Mouse (Mus musculus) neural tube, embryonic 13.5 days (tissue): ENCODE results near the gene Crcp. TPM values are rescaled to one million over a fixed set of nuclear protein-coding genes. Genes with fewer than 3 reads are reported as not detected.

Source experiments
- ATAC-seq: fragments of 200-750 bp; cut with Nextera tagmentation; 2 replicates; pipeline ENCODE4 v1.8.0; 2017; ENCODE audit warnings: low read depth, mild to moderate bottlenecking, moderate TSS enrichment, moderate library complexity
- H3K27ac ChIP-seq: fragments of 300-500 bp; sonication (generic); replicated peaks from 2 replicates; pipeline ENCODE4 v1.5.1; 2015; ENCODE audit warnings: moderate library complexity, mild to moderate bottlenecking, inconsistent platforms
- H3K27me3 ChIP-seq: fragments of 300-500 bp; sonication (generic); 2 replicates; pipeline ENCODE4 v1.6.1; 2015; ENCODE audit warnings: mild to moderate bottlenecking, inconsistent platforms
- H3K36me3 ChIP-seq: fragments of 300-500 bp; sonication (generic); 2 replicates; pipeline ENCODE4 v1.6.1; 2015; ENCODE audit warnings: mild to moderate bottlenecking, inconsistent platforms
- H3K4me1 ChIP-seq: fragments of 300-500 bp; sonication (generic); replicated peaks from 2 replicates; pipeline ENCODE4 v1.6.1; 2015; ENCODE audit warnings: inconsistent platforms
- H3K4me2 ChIP-seq: fragments of 300-500 bp; sonication (generic); 2 replicates; pipeline ENCODE4 v1.6.1; 2015; ENCODE audit warnings: inconsistent platforms, mild to moderate bottlenecking, moderate library complexity
- H3K4me3 ChIP-seq: fragments of 300-500 bp; sonication (generic); 2 replicates; pipeline ENCODE4 v1.5.1; 2015; ENCODE audit warnings: mild to moderate bottlenecking, inconsistent platforms
- H3K9ac ChIP-seq: fragments of 300-500 bp; sonication (generic); 2 replicates; pipeline ENCODE4 v1.6.1; 2015; ENCODE audit warnings: moderate library complexity, mild to moderate bottlenecking, inconsistent platforms
- H3K9me3 ChIP-seq: fragments of 300-500 bp; sonication (generic); 2 replicates; pipeline ENCODE4 v1.6.1; 2016; ENCODE audit warnings: inconsistent platforms
- WGBS: fragments of 180-500 bp; shearing (Covaris S2); methylation state at CpG from one replicate; pipeline ENCODE4 v1.1.7; 2015; 5-methylcytosine and 5-hydroxymethylcytosine counted together
- polyA plus RNA-seq: library from polyadenylated mRNA; unstranded; fragments of >200 nt; fragmentation: Nextera tagmentation; extraction: Ambion mirVana; gene quantifications from 2 replicates; pipeline ENCODE4 v1.2.1, GENCODE M21; 2015

Crcp gene
- polyA plus RNA-seq, 1 experiment from 2014 or later, result 80.1 TPM

DNA sequence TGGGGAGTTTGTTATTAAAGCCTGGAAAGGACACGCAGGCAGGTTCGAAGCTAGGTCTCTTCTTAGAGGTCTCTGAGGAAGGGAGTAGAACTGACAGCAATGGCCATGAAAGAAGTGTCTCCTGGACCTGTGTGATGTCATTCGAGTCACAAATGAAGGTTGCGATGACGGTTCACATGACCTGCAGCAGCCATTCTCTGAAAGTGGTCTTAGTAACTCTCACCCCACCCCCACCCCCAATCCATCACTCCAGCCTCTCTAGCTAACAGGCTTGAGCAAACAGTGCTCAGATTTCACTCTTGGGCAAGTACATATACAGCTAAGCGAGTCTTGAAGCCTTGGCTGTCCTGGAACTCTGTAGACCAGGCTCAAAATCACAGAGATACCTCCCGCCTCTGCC, 25.9 kb upstream of the Crcp start:
- Histone ChIP-seq H3K36me3 (no peaks in the 10 kb centered on the region), H3K27me3 (no peaks in the 10 kb centered on the region), H3K4me2 (peak overlapping the region; percentile 78), H3K9ac (peak overlapping the region; percentile 80; the same call in 1 of the 2 replicates), H3K4me3 (peak overlapping the region; percentile 61), H3K9me3 (peaks cover 14% of the 10 kb centered on the region), H3K4me1 (peaks cover 11% of the 10 kb centered on the region), H3K27ac (no peak overlapping the region)
- ATAC-seq, result no peak
- 69% methylated on average over 7 of the region's 7 CpGs for WGBS

DNA sequence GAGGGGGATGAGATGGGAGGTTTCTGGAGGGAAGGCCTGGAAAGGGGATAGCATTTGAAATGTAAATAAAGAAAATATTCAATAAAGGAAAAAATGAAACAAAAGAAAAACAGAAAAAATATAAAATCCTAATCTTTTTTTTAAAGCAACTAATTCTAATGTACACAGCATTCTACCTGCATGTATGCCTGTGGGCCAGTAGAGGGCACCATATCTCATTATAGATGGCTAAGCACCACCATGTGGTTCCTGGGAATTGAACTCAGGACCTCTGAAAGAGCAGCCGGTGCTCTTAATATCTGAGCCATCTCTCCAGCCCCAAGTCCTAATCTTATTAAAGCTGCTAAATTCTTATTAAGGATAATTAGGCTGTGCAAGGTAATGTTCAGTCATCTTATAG, 21.7 kb upstream of the Crcp start:
- H3K9ac ChIP-seq, result no peak overlapping the region
- peaks cover under 1% of the 10 kb centered on the region for H3K4me1 ChIP-seq
- peaks cover 17% of the 10 kb centered on the region for H3K36me3 ChIP-seq
- no peaks in the 10 kb centered on the region for H3K27me3 ChIP-seq
- 94% methylated on average over 1 of the region's 1 CpGs for WGBS
- H3K4me3 ChIP-seq, result no peak overlapping the region
- H3K4me2 ChIP-seq, result no peak overlapping the region
- ATAC-seq, result no peak
- peaks cover 14% of the 10 kb centered on the region for H3K9me3 ChIP-seq
- no peak overlapping the region for H3K27ac ChIP-seq

DNA sequence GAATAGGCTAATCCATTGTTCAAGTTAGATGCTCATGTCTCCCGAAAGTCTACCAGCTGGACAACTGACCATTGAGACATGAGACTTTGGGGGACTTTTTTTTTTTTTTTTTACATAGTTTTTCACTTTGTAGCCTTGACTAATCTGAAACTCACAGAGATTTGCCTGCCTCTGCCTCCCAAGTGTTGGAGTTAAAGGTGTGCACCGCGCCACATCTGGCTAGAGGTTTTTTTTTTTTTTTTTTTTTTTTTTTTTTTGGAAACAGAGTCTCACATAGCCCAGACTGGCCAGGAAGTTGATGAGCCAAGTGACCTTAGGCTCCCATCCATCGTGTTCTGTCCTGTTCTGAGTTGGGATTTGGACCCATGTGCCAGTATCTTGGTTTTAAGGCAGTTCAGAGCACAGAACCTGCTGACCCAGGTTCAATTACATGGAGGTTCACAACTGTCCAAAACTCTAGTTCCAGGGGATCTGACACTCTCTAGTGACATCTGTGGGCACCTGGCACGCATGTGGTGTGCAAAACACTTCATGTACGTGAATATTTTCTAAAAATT, 21.0 kb upstream of the Crcp start:
- Histone ChIP-seq H3K4me2 (no peak overlapping the region), H3K9me3 (peaks cover 14% of the 10 kb centered on the region), H3K27me3 (no peaks in the 10 kb centered on the region), H3K4me1 (no peaks in the 10 kb centered on the region; the same call in 1 of the 2 replicates), H3K36me3 (peaks cover 24% of the 10 kb centered on the region), H3K27ac (no peak overlapping the region), H3K4me3 (no peak overlapping the region), H3K9ac (no peak overlapping the region)
- ATAC-seq, result no peak
- 77% methylated on average over 6 of the region's 6 CpGs for WGBS

DNA sequence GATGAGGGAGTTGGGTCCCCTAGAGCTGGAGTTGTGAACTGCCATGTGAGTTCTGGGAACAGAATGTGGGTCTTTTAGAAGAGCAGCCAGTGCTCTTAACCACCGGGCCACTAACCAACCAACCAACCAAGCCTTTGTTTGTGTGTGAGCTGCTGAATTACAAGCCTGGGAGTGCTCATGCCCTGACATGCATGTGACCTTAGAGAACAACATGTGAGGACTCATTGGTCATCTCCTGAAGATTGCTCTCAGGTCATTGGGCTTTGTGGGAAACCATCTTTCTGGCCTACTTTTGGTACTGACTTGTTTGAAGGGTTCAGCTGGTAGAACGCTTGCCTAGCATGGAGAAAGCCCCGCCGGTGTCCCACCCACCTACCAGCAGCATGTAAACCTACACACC, 19.3 kb upstream of the Crcp start:
- Histone ChIP-seq H3K36me3 (peaks cover 29% of the 10 kb centered on the region), H3K4me3 (no peak overlapping the region), H3K27me3 (no peaks in the 10 kb centered on the region), H3K4me1 (no peaks in the 10 kb centered on the region), H3K4me2 (no peak overlapping the region), H3K27ac (no peak overlapping the region), H3K9ac (no peak overlapping the region), H3K9me3 (peaks cover 5% of the 10 kb centered on the region; the same call in 1 of the 2 replicates)
- no peak for ATAC-seq
- WGBS, result 95% methylated on average over 4 of the region's 4 CpGs

DNA sequence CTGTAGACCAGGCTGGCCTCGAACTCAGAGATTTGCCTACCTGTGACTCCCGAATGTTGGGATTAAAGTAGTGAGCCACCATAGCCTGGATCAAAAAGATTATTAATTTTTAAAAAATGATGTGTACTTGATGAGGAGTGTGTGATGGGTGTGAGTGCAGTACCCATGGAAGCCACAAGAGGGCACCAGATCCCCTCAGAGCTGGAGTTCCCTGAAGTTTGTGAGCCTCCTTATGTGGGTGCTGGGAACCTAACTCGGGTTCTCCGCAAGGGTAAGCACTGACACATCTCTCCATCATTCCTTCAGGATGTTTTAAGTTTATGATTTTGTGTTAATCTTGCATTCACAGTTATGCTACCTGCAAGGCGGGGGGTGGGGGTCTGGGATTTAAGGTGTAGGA, 18.1 kb upstream of the Crcp start:
- no peaks in the 10 kb centered on the region for H3K9me3 ChIP-seq
- no peaks in the 10 kb centered on the region for H3K4me1 ChIP-seq
- H3K27me3 ChIP-seq, result no peaks in the 10 kb centered on the region
- H3K9ac ChIP-seq, result no peak overlapping the region
- no peak overlapping the region for H3K4me3 ChIP-seq
- no peak overlapping the region for H3K27ac ChIP-seq
- WGBS, result 94% methylated on average over 5 of the region's 5 CpGs
- ATAC-seq, result no peak
- H3K36me3 ChIP-seq, result peaks cover 40% of the 10 kb centered on the region
- no peak overlapping the region for H3K4me2 ChIP-seq

DNA sequence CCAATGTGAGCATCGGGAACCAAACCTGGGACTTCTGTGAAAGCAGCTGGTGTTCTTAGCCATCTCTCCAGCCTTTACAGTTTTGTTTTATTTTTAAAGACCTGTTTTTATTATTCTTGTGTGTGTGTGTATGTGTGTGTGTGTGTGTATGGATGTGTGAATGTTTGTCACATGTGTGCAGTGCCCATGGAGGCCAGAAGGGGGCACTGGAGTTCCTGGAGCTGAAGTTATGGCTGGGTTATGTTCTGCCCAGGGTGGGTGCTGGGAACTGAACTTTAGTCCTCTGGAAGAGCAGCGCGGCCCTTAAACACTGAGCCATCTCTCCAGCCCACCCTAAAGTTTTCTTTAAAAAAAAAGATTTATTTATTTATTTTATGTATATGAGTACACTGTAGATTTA, 14.0 kb upstream of the Crcp start:
- no peak overlapping the region for H3K4me3 ChIP-seq
- H3K36me3 ChIP-seq, result peaks cover 54% of the 10 kb centered on the region
- H3K9me3 ChIP-seq, result no peaks in the 10 kb centered on the region
- H3K4me2 ChIP-seq, result no peak overlapping the region
- no peak for ATAC-seq
- WGBS, result 100% methylated on average over 3 of the region's 3 CpGs
- no peaks in the 10 kb centered on the region for H3K4me1 ChIP-seq
- H3K27ac ChIP-seq, result no peak overlapping the region
- H3K27me3 ChIP-seq, result no peaks in the 10 kb centered on the region
- no peak overlapping the region for H3K9ac ChIP-seq

DNA sequence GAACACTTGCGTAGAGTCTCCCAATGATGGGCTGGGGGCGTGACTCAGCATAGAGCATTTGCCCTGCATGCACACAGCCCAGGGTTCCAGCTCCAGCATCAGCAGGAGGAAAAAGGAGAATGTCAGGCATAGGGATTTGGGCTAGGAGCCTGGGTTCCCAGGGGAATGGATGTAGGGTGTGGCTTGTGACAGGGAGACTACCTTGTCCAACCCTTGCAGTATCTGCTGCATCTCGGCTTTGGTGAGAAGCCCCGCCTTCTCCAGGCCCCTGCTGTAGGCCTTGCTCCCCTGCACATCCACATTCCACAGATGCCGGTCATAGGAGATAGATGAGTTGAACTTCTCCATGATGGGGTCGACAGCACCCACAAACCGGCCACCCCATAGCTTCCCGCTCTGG, 9.6 kb upstream of the Crcp start:
- no peak overlapping the region for H3K4me2 ChIP-seq
- no peaks in the 10 kb centered on the region for H3K27me3 ChIP-seq
- peaks cover 18% of the 10 kb centered on the region for H3K4me1 ChIP-seq

DNA sequence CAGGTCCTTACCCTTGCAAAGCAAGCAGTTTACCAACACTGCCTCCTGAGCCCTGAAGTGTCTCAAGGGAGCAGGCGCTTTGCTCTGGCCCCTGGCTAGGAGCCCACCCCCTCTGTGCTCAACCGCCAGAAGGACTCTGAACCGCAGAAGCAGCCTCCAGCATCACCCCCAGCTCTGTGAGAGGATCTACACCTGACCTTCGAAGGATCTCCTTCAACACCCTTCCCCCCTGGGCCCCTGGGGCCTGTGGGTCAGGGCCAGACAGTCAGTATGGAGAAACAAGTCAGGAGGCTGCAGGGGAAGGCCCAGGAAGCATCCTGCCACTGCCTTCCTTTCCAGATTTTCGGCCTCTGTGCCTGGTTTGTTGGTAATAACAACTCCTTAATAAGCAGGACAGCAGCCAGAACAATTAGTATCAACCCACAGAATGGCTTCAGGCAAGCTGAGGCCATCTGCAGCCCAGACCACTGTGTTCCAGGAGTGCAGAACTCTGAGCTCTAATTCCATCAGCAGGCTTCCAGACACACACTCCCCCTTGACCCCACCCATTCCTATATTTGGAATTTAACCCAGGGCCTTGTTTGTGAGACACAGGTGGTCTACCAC, 7.6 kb upstream of the Crcp start:
- Histone ChIP-seq H3K4me3 (no peak overlapping the region), H3K9me3 (no peaks in the 10 kb centered on the region), H3K4me1 (peaks cover 18% of the 10 kb centered on the region), H3K27ac (0 out of 2 replicates have a peak overlapping the region, but pooled peaks have one; percentile 15), H3K9ac (no peak overlapping the region; the same call in 1 of the 2 replicates), H3K4me2 (no peak overlapping the region), H3K27me3 (peaks cover 6% of the 10 kb centered on the region; the same call in 1 of the 2 replicates), H3K36me3 (peaks cover 9% of the 10 kb centered on the region; the same call in 1 of the 2 replicates)
- no peak for ATAC-seq
- WGBS, result 73% methylated on average over 5 of the region's 5 CpGs

More for the DNA sequence above, 9.6 kb upstream of the Crcp start:
- Histone ChIP-seq H3K27ac (no peak overlapping the region), H3K36me3 (peaks cover 28% of the 10 kb centered on the region), H3K9me3 (no peaks in the 10 kb centered on the region), H3K9ac (no peak overlapping the region), H3K4me3 (no peak overlapping the region)
- 79% methylated on average over 8 of the region's 8 CpGs for WGBS
- ATAC-seq, result no peak

DNA sequence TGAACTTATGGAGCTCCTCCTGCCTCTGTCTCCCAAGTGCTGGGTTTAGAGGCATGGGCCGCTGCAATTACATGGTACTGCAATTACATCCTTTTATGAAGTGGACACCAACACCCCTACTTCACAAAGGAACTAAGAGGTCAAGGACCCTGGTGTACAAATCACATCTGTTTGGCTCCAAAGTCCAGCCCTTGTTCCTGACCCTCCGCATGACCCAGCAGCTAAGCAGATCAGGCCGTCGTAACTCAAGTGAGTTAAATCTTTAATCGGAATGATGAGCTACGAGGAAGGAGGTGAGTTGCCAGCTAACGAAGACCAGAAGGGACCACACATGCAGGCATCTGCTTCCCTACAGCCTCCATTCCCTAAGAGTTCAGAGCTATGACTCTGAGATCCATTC, 6.7 kb upstream of the Crcp start:
- H3K4me3 ChIP-seq, result no peak overlapping the region
- 81% methylated on average over 7 of the region's 7 CpGs for WGBS
- ATAC-seq, result no peak
- no peaks in the 10 kb centered on the region for H3K9me3 ChIP-seq
- H3K4me2 ChIP-seq, result no peak overlapping the region
- peaks cover 18% of the 10 kb centered on the region for H3K4me1 ChIP-seq
- H3K27ac ChIP-seq, result no peak overlapping the region
- peaks cover 8% of the 10 kb centered on the region; the same call in 1 of the 2 replicates for H3K36me3 ChIP-seq
- peaks cover 15% of the 10 kb centered on the region for H3K27me3 ChIP-seq
- no peak overlapping the region for H3K9ac ChIP-seq

DNA sequence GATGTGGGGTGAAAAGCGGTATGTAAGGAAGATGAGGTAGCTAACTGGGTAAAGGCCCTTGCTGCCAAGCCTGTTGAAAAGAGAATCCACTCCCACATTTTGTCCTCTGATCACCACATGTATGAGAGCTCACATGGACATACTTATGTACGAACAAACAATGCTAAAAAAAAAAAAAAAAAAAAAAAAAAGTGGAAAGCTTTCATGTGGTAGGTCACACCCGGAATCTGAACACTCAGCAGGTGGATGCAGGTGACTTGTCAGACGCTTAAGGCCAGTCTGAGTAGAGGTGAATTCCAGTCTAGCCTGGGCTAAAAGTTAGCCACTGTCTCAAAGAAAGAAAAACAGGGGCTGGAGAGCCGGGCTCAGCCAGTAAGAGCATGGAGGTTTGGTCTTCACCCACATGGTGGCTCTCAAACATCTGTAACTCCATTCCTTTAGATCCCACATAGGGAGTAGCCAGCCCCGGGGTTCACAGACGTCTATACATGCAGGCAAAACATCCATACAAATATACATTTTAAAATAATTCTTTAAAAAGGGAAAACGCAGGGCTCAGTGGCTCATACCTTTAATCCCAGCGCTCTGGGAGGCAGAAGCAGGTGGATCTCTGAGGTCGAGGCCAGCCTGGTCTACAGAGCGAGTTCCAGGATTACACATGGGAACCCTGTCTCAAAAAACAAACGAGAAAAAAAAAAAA, 5.9 kb upstream of the Crcp start:
- Histone ChIP-seq H3K27me3 (peaks cover 20% of the 10 kb centered on the region), H3K36me3 (0 out of 2 replicates have a peak, but pooled peaks cover 4% of the 10 kb centered on the region), H3K9ac (peak overlapping the region; percentile 75; the same call in 1 of the 2 replicates), H3K9me3 (no peaks in the 10 kb centered on the region), H3K27ac (no peak overlapping the region), H3K4me1 (peaks cover 18% of the 10 kb centered on the region), H3K4me2 (peak overlapping the region; percentile 90), H3K4me3 (peak overlapping the region; percentile 58)
- 44% methylated on average over 12 of the region's 12 CpGs for WGBS
- ATAC-seq, result no peak

DNA sequence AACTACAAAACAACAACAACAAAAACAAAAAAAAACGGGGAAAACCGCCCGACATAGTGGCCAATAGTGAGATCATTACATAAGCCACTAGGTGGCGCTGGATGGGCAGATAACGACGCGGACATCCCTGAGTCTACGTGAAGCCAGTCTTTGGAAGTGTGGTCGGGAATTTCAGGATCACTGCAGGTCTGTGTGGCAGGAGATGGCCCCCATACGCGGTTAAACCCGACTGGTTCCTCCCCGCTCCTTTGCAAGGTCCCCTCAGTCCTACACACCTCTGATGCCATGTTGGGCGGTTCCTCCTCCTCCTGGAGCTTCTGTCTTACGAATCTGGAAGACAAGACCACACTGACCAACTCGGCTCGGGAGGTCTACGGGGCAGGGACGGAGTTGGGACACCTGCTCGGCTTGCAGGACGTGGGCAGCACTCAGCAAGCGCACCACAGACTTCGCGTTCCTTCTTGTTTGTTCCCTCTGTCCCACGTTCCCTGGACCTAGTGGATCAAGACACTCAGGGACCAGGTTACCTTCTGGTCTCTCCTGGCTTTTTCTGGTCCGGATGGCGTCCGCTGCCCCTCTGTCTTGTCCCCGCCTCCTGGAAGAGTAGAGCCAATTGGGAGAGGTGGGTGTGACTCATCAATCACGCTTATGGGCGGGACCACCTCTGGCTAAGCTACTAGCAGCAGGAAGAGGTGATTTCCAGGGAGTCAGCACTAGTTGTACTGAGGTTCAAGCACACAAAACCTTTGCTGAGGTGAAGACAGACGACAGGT, 5.1 kb upstream of the Crcp start:
- H3K27ac ChIP-seq, result peak overlapping the region; percentile 79
- H3K4me2 ChIP-seq, result peak overlapping the region; percentile 90
- H3K9ac ChIP-seq, result peak overlapping the region; percentile 75
- H3K9me3 ChIP-seq, result no peaks in the 10 kb centered on the region
- ATAC-seq, result peak; percentile 92
- no peaks in the 10 kb centered on the region for H3K36me3 ChIP-seq
- WGBS, result under 1% methylated on average over 32 of the region's 32 CpGs
- H3K4me1 ChIP-seq, result peaks cover 18% of the 10 kb centered on the region
- peaks cover 20% of the 10 kb centered on the region for H3K27me3 ChIP-seq
- H3K4me3 ChIP-seq, result peak overlapping the region; percentile 58

DNA sequence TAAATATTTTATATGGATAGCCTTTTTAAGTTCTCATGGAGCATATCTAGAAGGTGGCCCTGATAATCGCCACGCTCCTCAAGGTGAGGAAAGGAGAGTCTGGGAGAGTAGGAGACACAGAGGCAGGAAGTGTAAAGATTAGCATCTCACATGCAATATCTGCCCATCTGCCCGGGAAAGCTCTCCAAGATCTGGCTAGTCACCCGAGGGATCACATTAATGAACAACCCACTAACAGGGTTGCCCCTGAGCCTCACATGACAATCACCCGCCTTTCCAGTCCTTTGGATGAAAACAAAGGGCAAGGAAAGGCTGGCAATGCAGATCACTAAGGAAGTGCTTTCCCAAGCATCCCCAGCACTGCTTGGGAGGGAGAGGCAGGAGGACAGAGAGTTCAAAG, 2.0 kb upstream of the Crcp start:
- Histone ChIP-seq H3K36me3 (no peaks in the 10 kb centered on the region), H3K4me2 (no peak overlapping the region), H3K27ac (no peak overlapping the region), H3K9me3 (no peaks in the 10 kb centered on the region), H3K4me1 (peaks cover 17% of the 10 kb centered on the region), H3K27me3 (peaks cover 20% of the 10 kb centered on the region), H3K9ac (no peak overlapping the region), H3K4me3 (no peak overlapping the region)
- 84% methylated on average over 5 of the region's 5 CpGs for WGBS
- ATAC-seq, result no peak
